Mouse (Mus musculus) kidney, postnatal 0 days (tissue): ENCODE results near the gene Lzts3. TPM values are rescaled to one million over a fixed set of nuclear protein-coding genes. Genes with fewer than 3 reads are reported as not detected.

Experiments
- ATAC-seq: fragments of 200-750 bp; cut with Nextera tagmentation; replicated peaks from 2 replicates; pipeline ENCODE4 v1.8.0; 2017; ENCODE audit warnings: low read depth, moderate number of reproducible peaks, moderate TSS enrichment, moderate library complexity; ENCODE audit not compliant: low FRiP score
- DNase-seq: peaks from one replicate; pipeline ENCODE4 v3.0.0-alpha.2; 2016; ENCODE audit warnings: low spot score
- H3K27ac ChIP-seq: fragments of 300-500 bp; sonication (generic); 2 replicates; pipeline ENCODE4 v1.5.1; 2014; ENCODE audit warnings: mild to moderate bottlenecking
- H3K27me3 ChIP-seq: fragments of 300-500 bp; sonication (generic); 2 replicates; pipeline ENCODE4 v1.6.1; 2014; ENCODE audit warnings: low read length, mixed read lengths; ENCODE audit not compliant: insufficient read depth
- H3K36me3 ChIP-seq: fragments of 300-500 bp; sonication (generic); 2 replicates; pipeline ENCODE4 v1.6.1; 2014; ENCODE audit warnings: low read length, mixed read lengths; ENCODE audit not compliant: insufficient read depth
- H3K4me1 ChIP-seq: fragments of 300-500 bp; sonication (generic); replicated peaks from 2 replicates; pipeline ENCODE4 v1.6.1; 2014; ENCODE audit warnings: antibody characterized with exemption, low read length, mixed read lengths; ENCODE audit not compliant: insufficient read depth
- H3K4me2 ChIP-seq: fragments of 300-500 bp; sonication (generic); 2 replicates; pipeline ENCODE4 v1.6.1; 2014; ENCODE audit warnings: mild to moderate bottlenecking, low read length, moderate library complexity, mixed read lengths
- H3K4me3 ChIP-seq: fragments of 300-500 bp; sonication (generic); replicated peaks from 2 replicates; pipeline ENCODE4 v1.5.1; 2014; ENCODE audit warnings: low read depth, low read length
- H3K9ac ChIP-seq: fragments of 300-500 bp; sonication (generic); 2 replicates; pipeline ENCODE4 v1.6.1; 2014; ENCODE audit warnings: low read depth, low read length
- H3K9me3 ChIP-seq: fragments of 300-500 bp; sonication (generic); replicated peaks from 2 replicates; pipeline ENCODE4 v1.6.1; 2016; ENCODE audit warnings: low read length, inconsistent platforms, mixed read lengths
- CTCF ChIP-seq: IDR thresholded peaks from 2 replicates; pipeline ENCODE4 v1.5.1; 2016; ENCODE audit warnings: antibody characterized with exemption, low read depth, mild to moderate bottlenecking, moderate library complexity
- WGBS: fragments of 180-500 bp; shearing (Covaris S2); extraction: QIAGEN DNeasy Blood & Tissue Kit; methylation state at CpG from one replicate; pipeline ENCODE4 v1.1.7; 2014; 5-methylcytosine and 5-hydroxymethylcytosine counted together
- polyA plus RNA-seq: library from polyadenylated mRNA; unstranded; fragments of >200 nt; fragmentation: Nextera tagmentation; extraction: Ambion mirVana; gene quantifications from 2 replicates; pipeline ENCODE4 v1.2.1, GENCODE M21; 2015

Lzts3 gene
- polyA plus RNA-seq, 1 experiment from 2014 or later, result 11.2 TPM

GRCm38 (mm10) chr2:130641351-130642025 lies 1.1 kb downstream of the Lzts3 start:
- Histone ChIP-seq H3K4me1 (peaks cover 8% of the 10 kb centered on the region), H3K9ac (no peak overlapping the region; the same call in 1 of the 2 replicates), H3K9me3 (no peaks in the 10 kb centered on the region), H3K36me3 (no peaks in the 10 kb centered on the region), H3K4me3 (peak overlapping the region; percentile 61; the same call in 1 of the 2 replicates), H3K27ac (no peak overlapping the region), H3K27me3 (no peaks in the 10 kb centered on the region), H3K4me2 (peak overlapping the region; percentile 90)
- 58% methylated on average over 6 of the region's 6 CpGs for WGBS
- no peak for TF ChIP-seq CTCF
- no peak for DNase-seq
- no peak for ATAC-seq

DNA sequence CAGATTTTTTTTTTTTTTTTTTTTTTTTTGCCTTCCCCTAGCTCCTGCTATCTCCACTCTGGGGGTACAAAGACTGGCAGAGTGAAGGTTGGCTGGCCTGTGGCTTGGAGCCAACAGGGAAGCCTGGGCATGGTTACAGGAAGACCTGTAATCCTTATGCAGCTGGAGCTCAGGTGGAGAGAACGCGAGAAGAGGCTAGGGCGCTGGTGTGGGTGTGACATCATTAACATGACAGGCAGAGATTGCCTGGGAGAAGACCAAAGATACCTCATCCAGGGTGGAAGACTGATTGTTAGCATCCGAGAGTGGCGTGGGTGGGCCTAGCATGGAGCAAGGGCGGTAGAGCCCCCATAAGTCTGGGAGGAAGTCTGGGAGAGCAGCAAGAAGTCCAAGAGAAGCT lies 3.3 kb downstream of the Lzts3 start:
- Histone ChIP-seq H3K36me3 (peaks cover 7% of the 10 kb centered on the region; the same call in 1 of the 2 replicates), H3K27me3 (no peaks in the 10 kb centered on the region), H3K4me1 (peaks cover 31% of the 10 kb centered on the region), H3K27ac (peak overlapping the region; percentile 93), H3K4me2 (no peak overlapping the region), H3K9ac (no peak overlapping the region), H3K4me3 (no peak overlapping the region), H3K9me3 (no peaks in the 10 kb centered on the region)
- DNase-seq, result no peak
- no peak for ATAC-seq
- no peak for TF ChIP-seq CTCF
- 75% methylated on average over 6 of the region's 6 CpGs for WGBS

GRCm38 (mm10) chr2:130638101-130638611 lies 4.4 kb downstream of the Lzts3 start:
- Histone ChIP-seq H3K36me3 (peaks cover 9% of the 10 kb centered on the region; the same call in 1 of the 2 replicates), H3K4me1 (peaks cover 36% of the 10 kb centered on the region), H3K4me2 (peak overlapping the region; percentile 54), H3K9ac (peak overlapping the region; percentile 52), H3K27ac (peak overlapping the region; percentile 93), H3K9me3 (no peaks in the 10 kb centered on the region), H3K27me3 (no peaks in the 10 kb centered on the region), H3K4me3 (peak overlapping the region; percentile 28)
- DNase-seq, result peak; percentile 69
- 30% methylated on average over 16 of the region's 16 CpGs for WGBS
- TF ChIP-seq CTCF, result no peak
- ATAC-seq, result peak; percentile 80

- no peak overlapping the region; the same call in 1 of the 2 replicates for H3K27ac ChIP-seq
- peak overlapping the region; percentile 44; the same call in 1 of the 2 replicates for H3K9ac ChIP-seq
- DNase-seq (no peak), ATAC-seq (no peak)
- peak overlapping the region; percentile 54 for H3K4me2 ChIP-seq
- H3K27me3 ChIP-seq, result no peaks in the 10 kb centered on the region
- WGBS, result 36% methylated on average over 21 of the region's 21 CpGs
- TF ChIP-seq CTCF, result no peak
- 0 out of 2 replicates have a peak overlapping the region, but pooled peaks have one; percentile 1 for H3K4me3 ChIP-seq
- H3K36me3 ChIP-seq, result peaks cover 9% of the 10 kb centered on the region; the same call in 1 of the 2 replicates
- peaks cover 28% of the 10 kb centered on the region for H3K4me1 ChIP-seq
- no peaks in the 10 kb centered on the region for H3K9me3 ChIP-seq
Measured at GRCm38 (mm10) chr2:130635847-130636246, 6.8 kb downstream of the Lzts3 start.

- H3K36me3 ChIP-seq, result peaks cover 9% of the 10 kb centered on the region; the same call in 1 of the 2 replicates
- peak overlapping the region; percentile 13 for H3K4me3 ChIP-seq
- H3K4me1 ChIP-seq, result peaks cover 28% of the 10 kb centered on the region
- 8% methylated on average over 38 of the region's 38 CpGs for WGBS
- no peaks in the 10 kb centered on the region for H3K9me3 ChIP-seq
- H3K4me2 ChIP-seq, result peak overlapping the region; percentile 54
- H3K27ac ChIP-seq, result no peak overlapping the region
- DNase-seq (peak; percentile 71), ATAC-seq (0 out of 2 replicates have a peak, but pooled peaks have one; percentile 6)
- no peaks in the 10 kb centered on the region for H3K27me3 ChIP-seq
- TF ChIP-seq CTCF, result peak; percentile 65
- peak overlapping the region; percentile 44 for H3K9ac ChIP-seq
Measured at GRCm38 (mm10) chr2:130634739-130635411, 7.7 kb downstream of the Lzts3 start.
